Mouse (Mus musculus) neural tube, embryonic 11.5 days (tissue): ENCODE data around the gene Anp32a. TPM values are rescaled to one million over a fixed set of nuclear protein-coding genes. Genes with fewer than 3 reads are reported as not detected.

Experiments
- ATAC-seq: fragments of 200-750 bp; cut with Nextera tagmentation; 2 replicates; pipeline ENCODE4 v1.8.0; 2017; ENCODE audit warnings: moderate number of reproducible peaks, mild to moderate bottlenecking, moderate TSS enrichment, moderate library complexity; ENCODE audit not compliant: insufficient read depth, low FRiP score, low TSS enrichment
- DNase-seq: peaks from one replicate; pipeline ENCODE4 v3.0.0-alpha.2; 2015; ENCODE audit warnings: low spot score
- H3K27ac ChIP-seq: fragments of 300-500 bp; sonication (generic); 2 replicates; pipeline ENCODE4 v1.5.1; 2014; ENCODE audit warnings: low read depth, mild to moderate bottlenecking, low read length
- H3K27me3 ChIP-seq: fragments of 300-500 bp; sonication (generic); 2 replicates; pipeline ENCODE4 v1.6.1; 2014; ENCODE audit warnings: mild to moderate bottlenecking, low read length, mixed read lengths; ENCODE audit not compliant: control insufficient read depth, insufficient read depth
- H3K36me3 ChIP-seq: fragments of 300-500 bp; sonication (generic); 2 replicates; pipeline ENCODE4 v1.6.1; 2014; ENCODE audit warnings: mild to moderate bottlenecking, low read length, moderate library complexity, mixed read lengths; ENCODE audit not compliant: control insufficient read depth, insufficient read depth
- H3K4me1 ChIP-seq: fragments of 300-500 bp; sonication (generic); 2 replicates; pipeline ENCODE4 v1.6.1; 2014; ENCODE audit warnings: low read length, mixed read lengths; ENCODE audit not compliant: control insufficient read depth, insufficient read depth
- H3K4me2 ChIP-seq: fragments of 300-500 bp; sonication (generic); 2 replicates; pipeline ENCODE4 v1.6.1; 2014; ENCODE audit warnings: low read depth, mild to moderate bottlenecking, moderate library complexity
- H3K4me3 ChIP-seq: fragments of 300-500 bp; sonication (generic); 2 replicates; pipeline ENCODE4 v1.5.1; 2014; ENCODE audit warnings: low read depth, low read length
- H3K9ac ChIP-seq: fragments of 300-500 bp; sonication (generic); 2 replicates; pipeline ENCODE4 v1.6.1; 2014; ENCODE audit warnings: mild to moderate bottlenecking, low read length
- H3K9me3 ChIP-seq: fragments of 300-500 bp; sonication (generic); 2 replicates; pipeline ENCODE4 v1.6.1; 2016; ENCODE audit warnings: low read length; ENCODE audit not compliant: control insufficient read depth
- WGBS: fragments of 180-500 bp; shearing (Covaris S2); extraction: QIAGEN DNeasy Blood & Tissue Kit; methylation state at CpG from one replicate; pipeline ENCODE4 v1.1.7; 2014; 5-methylcytosine and 5-hydroxymethylcytosine counted together
- polyA plus RNA-seq: library from polyadenylated mRNA; unstranded; fragments of >200 nt; fragmentation: Nextera tagmentation; extraction: Ambion mirVana; gene quantifications from 2 replicates; pipeline ENCODE4 v1.2.1, GENCODE M21; 2014

The Anp32a gene
- polyA plus RNA-seq, 1 experiment from 2014 or later = 125 TPM

DNA sequence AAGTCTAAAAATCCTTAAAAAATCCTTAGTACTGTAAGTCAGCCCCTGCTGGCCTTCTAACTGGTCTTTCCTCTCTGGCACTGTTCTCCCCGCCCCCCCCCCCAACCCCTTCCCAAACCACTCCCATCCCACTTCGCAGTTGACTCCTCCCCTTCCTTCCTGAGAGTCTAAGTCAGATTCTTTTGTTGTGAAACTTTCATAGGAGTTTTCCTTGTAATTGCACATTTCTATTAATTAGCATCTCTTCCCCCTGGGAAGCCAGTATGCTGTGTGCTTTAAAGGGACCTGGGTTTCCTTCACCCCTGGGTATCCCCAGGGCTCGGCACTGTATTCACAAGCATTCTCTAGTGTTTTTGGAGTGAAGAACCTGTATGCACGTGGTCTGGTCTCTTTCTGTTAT is 10.1 kb downstream of the Anp32a start:
- no peaks in the 10 kb centered on the region for H3K27me3 ChIP-seq
- 46% methylated on average over 3 of the region's 4 CpGs for WGBS
- no peak overlapping the region for H3K27ac ChIP-seq
- DNase-seq (no peak), ATAC-seq (no peak)
- H3K4me1 ChIP-seq = peaks cover 12% of the 10 kb centered on the region
- no peaks in the 10 kb centered on the region for H3K9me3 ChIP-seq
- H3K9ac ChIP-seq = no peak overlapping the region
- no peak overlapping the region for H3K4me3 ChIP-seq
- H3K4me2 ChIP-seq = no peak overlapping the region
- peaks cover 3% of the 10 kb centered on the region for H3K36me3 ChIP-seq

DNA sequence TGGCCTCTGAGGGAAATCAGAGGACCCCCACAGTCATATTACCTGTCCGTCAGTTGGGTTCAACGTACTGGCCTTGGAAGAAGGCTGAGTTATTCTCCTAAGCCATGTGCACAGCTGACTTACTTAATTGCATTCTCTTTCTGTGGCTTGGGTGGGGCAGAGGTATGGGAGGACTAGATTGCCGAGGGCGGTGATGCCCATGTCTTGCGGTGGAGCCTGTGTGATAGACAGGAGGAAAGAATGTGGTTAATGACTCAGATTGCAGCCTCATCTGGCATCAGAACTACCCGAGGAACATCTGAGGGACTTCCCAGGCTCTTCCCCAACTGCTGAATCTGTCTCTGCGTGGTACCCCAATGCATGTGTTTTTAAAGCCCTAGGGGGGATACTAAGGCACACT is 12.7 kb downstream of the Anp32a start:
- H3K27me3 ChIP-seq = no peaks in the 10 kb centered on the region
- no peak overlapping the region for H3K4me2 ChIP-seq
- no peak overlapping the region for H3K4me3 ChIP-seq
- DNase-seq (no peak), ATAC-seq (no peak)
- H3K27ac ChIP-seq = no peak overlapping the region
- peaks cover 3% of the 10 kb centered on the region for H3K36me3 ChIP-seq
- no peaks in the 10 kb centered on the region for H3K9me3 ChIP-seq
- peaks cover 6% of the 10 kb centered on the region; the same call in 1 of the 2 replicates for H3K4me1 ChIP-seq
- no peak overlapping the region for H3K9ac ChIP-seq
- WGBS = 70% methylated on average over 7 of the region's 7 CpGs

DNA sequence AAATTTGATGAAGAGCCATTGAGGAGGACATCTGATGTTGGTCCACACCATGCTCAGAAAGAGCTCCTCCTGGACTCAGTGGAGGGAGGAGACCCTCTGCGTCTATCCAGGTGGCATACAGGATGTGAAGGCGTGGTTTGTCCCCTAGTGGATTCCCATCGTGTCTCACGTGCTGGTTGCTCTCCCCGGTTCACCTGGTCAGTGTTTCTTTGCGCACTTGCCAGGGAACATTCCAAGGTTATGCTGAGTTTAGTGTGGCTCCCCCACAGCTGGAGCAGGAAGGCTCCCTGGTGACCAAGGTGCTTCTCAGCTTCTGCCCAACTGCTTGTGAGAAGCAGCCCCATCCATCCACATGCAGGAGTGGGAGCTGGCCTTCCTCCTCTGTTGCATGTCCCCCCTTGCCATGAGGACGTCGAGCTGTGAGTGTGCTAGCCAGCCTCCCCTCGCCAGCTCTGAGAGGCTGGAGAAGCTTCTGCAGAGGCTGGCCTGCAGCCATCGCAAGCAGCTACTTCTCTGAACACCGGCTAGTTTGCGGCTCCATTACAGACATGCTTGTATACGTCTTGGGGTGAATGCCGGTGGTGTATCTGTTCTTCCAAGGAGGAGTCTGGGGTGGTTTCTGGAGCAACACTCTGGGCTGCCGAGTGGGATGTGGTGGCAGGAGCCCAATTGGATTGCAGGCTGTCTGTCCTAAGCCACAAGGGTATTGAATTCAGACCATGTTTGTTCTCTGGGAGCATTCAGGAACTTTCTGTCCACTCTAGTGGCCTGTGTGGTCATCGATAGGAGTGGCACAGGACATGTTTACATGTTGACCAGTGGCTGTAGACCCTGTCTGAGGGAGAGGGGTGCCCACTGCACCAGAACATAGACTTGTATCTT is 14.0 kb downstream of the Anp32a start:
- Histone ChIP-seq H3K4me1 (no peaks in the 10 kb centered on the region), H3K9me3 (no peaks in the 10 kb centered on the region), H3K9ac (no peak overlapping the region), H3K27ac (no peak overlapping the region), H3K4me3 (no peak overlapping the region), H3K36me3 (no peaks in the 10 kb centered on the region; the same call in 1 of the 2 replicates), H3K27me3 (no peaks in the 10 kb centered on the region), H3K4me2 (no peak overlapping the region)
- no peak for ATAC-seq
- DNase-seq = no peak
- 93% methylated on average over 16 of the region's 16 CpGs for WGBS

DNA sequence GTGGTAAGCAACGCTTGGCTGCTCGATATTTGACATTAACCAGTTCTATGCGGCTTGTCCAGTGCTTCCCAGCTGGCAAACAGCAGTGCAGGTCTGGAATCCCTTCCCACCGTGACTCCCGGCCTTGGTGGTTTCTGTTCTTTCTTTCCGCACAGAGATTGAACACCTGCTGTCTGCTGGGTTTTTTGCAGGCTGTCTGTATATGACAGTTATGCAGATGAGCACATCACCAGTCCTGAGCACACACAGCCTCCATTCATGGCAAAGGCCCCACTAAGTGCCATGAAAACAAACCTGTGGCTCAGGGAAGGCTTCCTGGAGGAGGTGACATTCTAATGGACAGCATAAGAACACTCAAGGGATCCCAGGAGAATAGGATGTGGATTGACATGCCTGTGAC is 14.7 kb downstream of the Anp32a start:
- H3K9ac ChIP-seq = no peak overlapping the region
- H3K36me3 ChIP-seq = no peaks in the 10 kb centered on the region; the same call in 1 of the 2 replicates
- no peak overlapping the region for H3K4me3 ChIP-seq
- no peaks in the 10 kb centered on the region for H3K4me1 ChIP-seq
- 87% methylated on average over 6 of the region's 6 CpGs for WGBS
- no peak for DNase-seq
- no peak overlapping the region for H3K4me2 ChIP-seq
- H3K27ac ChIP-seq = no peak overlapping the region
- no peaks in the 10 kb centered on the region for H3K27me3 ChIP-seq
- H3K9me3 ChIP-seq = no peaks in the 10 kb centered on the region
- ATAC-seq = no peak

DNA sequence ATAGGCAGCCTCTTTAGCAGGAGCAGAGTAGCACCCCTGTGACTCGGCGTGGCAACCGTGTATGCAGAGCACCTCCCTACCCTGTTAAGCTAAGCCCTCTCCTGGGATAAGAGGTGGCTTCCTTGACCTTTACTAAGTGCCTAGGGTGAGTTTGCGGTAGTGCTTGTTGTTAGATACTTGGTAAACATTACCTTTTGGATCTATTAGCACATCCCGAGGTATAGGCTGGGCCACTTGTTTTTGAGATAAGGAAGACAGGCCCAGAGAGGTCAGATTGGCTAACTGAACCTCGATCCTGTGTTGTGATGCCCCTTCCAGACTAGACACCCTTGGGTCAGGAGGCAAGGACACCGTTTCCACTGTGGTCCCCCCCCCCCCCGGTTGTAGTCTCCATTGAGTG is 16.5 kb downstream of the Anp32a start:
- H3K4me3 ChIP-seq = no peak overlapping the region
- no peaks in the 10 kb centered on the region for H3K27me3 ChIP-seq
- no peak overlapping the region for H3K4me2 ChIP-seq
- WGBS = 91% methylated on average over 8 of the region's 8 CpGs
- H3K9ac ChIP-seq = no peak overlapping the region
- no peaks in the 10 kb centered on the region; the same call in 1 of the 2 replicates for H3K36me3 ChIP-seq
- H3K9me3 ChIP-seq = no peaks in the 10 kb centered on the region
- H3K4me1 ChIP-seq = peaks cover 5% of the 10 kb centered on the region
- DNase-seq (no peak), ATAC-seq (no peak)
- H3K27ac ChIP-seq = no peak overlapping the region

DNA sequence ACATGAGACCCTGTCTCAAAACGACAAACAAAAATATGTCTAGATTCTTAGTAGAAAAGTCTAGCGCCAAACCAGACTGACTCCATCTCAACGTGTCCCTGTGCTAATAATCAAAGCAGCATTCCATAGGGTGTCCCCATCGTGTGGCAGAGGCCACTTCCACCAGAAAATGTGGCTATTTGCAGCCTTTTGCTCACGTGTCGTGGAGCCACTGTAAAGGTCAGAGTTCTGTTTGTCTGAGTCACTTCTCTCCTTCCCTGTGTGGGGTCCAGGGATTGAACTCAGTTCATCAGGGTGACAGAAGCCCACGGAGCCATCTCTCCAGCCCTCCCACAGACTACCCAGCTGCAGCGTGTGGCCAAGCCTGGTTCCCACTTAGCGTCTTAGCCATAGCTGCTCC is 17.8 kb downstream of the Anp32a start:
- DNase-seq (no peak), ATAC-seq (no peak)
- WGBS = 85% methylated on average over 9 of the region's 9 CpGs
- Histone ChIP-seq H3K27me3 (no peaks in the 10 kb centered on the region), H3K27ac (no peak overlapping the region), H3K9me3 (no peaks in the 10 kb centered on the region), H3K9ac (no peak overlapping the region), H3K4me3 (no peak overlapping the region), H3K4me2 (no peak overlapping the region), H3K4me1 (peaks cover 18% of the 10 kb centered on the region), H3K36me3 (no peaks in the 10 kb centered on the region; the same call in 1 of the 2 replicates)

DNA sequence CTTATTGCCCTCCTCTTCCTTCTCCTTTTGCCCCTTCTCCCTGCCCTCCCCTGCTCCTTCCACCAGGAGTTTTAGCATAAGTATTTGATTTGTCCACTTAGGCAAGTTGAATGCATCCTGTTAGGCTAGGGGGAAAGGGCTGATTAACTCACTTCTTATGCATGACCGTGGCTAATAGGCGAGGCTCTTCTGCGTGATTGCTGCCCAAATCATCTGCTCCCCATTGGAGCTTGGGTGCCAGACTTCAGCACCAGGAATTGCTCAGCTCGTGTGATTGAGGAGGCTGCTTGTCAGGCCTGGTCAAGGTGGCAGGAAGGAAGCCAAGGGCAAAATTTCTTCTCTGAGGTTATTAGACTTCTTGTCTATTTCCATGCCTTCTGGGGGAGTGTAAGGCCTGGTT is 19.8 kb downstream of the Anp32a start:
- no peaks in the 10 kb centered on the region; the same call in 1 of the 2 replicates for H3K36me3 ChIP-seq
- DNase-seq (no peak), ATAC-seq (no peak)
- H3K9ac ChIP-seq = no peak overlapping the region
- no peak overlapping the region for H3K27ac ChIP-seq
- H3K4me1 ChIP-seq = peaks cover 36% of the 10 kb centered on the region
- H3K4me2 ChIP-seq = no peak overlapping the region
- 38% methylated on average over 4 of the region's 4 CpGs for WGBS
- no peaks in the 10 kb centered on the region for H3K9me3 ChIP-seq
- no peak overlapping the region for H3K4me3 ChIP-seq
- no peaks in the 10 kb centered on the region for H3K27me3 ChIP-seq

DNA sequence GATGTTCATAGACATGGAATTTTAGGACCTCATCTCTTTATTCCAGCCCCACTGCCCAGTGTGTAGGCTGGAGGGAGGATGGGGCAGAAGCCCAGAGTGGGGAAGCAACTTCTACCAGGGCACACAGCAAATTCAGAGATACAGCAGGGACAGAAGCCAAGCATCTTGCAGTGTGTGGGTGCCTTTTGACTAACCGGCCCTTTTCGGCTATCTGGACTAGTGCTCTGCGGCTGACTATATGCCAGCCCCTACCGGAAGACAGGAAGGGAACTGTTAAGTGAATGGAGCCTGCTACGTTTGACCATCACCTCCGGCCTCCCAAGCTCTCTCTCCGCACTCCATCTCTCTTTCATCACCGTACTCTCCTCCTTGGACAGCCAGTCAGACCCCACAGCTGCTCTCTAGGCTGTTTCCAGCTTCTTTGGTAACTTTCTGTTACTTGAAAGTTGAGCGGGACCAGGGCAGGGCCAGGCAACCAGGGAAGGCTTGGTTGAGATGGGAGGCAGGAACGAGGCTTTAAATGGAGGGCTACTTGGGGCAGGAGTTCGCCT is 21.8 kb downstream of the Anp32a start:
- DNase-seq (no peak), ATAC-seq (no peak)
- H3K27ac ChIP-seq = peak overlapping the region; percentile 62; the same call in 1 of the 2 replicates
- H3K4me2 ChIP-seq = peak overlapping the region; percentile 43; the same call in 1 of the 2 replicates
- WGBS = 42% methylated on average over 11 of the region's 11 CpGs
- no peaks in the 10 kb centered on the region for H3K27me3 ChIP-seq
- H3K4me1 ChIP-seq = peaks cover 55% of the 10 kb centered on the region
- H3K36me3 ChIP-seq = no peaks in the 10 kb centered on the region
- H3K4me3 ChIP-seq = no peak overlapping the region
- no peaks in the 10 kb centered on the region for H3K9me3 ChIP-seq
- peak overlapping the region; percentile 14 for H3K9ac ChIP-seq

DNA sequence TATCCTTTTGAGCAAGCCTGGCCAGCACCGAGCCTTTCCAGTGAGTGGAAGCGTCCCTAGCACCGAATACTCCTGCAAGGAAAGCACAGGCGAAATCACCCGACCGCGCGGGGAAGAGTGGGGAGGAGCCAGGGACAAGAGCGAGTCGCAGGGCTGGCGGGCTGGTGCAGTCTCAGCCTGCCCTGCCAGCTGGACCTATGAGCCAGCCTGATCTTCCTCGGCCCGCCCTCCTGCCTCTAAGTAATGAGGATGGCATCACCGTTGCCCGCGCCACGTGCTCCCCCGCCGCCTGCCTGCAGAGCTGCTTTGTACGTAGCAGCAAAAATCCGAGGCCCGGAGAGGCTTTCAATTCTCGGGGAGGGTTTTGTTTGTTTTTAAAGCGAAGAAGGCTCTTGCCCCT is 22.5 kb downstream of the Anp32a start:
- no peaks in the 10 kb centered on the region for H3K36me3 ChIP-seq
- peaks cover 55% of the 10 kb centered on the region for H3K4me1 ChIP-seq
- H3K27ac ChIP-seq = peak overlapping the region; percentile 62; the same call in 1 of the 2 replicates
- peak overlapping the region; percentile 43 for H3K4me2 ChIP-seq
- peak overlapping the region; percentile 15 for H3K4me3 ChIP-seq
- H3K27me3 ChIP-seq = no peaks in the 10 kb centered on the region
- WGBS = 1% methylated on average over 24 of the region's 24 CpGs
- no peaks in the 10 kb centered on the region for H3K9me3 ChIP-seq
- ATAC-seq = peak; percentile 92
- DNase-seq = peak; percentile 85
- peak overlapping the region; percentile 54 for H3K9ac ChIP-seq
